Mouse (Mus musculus): ENCODE data around the gene Ttc41. TPM values are rescaled to one million over a fixed set of nuclear protein-coding genes. Genes with fewer than 3 reads are reported as not detected.

The Ttc41 gene
- total RNA-seq, 2 experiments from 2014 or later, result 1.2 to 1.5 TPM

DNA sequence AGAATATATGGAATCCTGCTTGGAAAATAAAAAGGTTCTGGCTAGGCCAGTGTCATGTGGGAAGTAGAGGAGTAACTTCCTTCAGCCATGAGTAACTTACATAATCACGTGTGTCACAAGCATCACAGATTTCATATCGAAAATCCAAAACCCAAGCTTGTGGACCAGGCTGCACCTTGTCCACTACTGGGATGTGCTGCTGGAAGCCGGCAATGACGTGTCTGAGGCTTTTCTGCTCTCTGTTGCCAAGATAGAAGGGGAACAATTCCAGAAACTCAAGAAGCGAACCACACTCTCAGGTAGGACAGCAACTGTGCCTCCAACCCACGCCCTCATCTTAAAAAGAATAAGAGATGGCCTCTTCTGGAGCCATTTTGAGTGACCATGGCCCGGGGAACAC lies 38.7 kb downstream of the Ttc41 start:
- no peak for DNase-seq (ENCODE audit: extremely low spot score in 1 of 2, low spot score in 1 of 2)

DNA sequence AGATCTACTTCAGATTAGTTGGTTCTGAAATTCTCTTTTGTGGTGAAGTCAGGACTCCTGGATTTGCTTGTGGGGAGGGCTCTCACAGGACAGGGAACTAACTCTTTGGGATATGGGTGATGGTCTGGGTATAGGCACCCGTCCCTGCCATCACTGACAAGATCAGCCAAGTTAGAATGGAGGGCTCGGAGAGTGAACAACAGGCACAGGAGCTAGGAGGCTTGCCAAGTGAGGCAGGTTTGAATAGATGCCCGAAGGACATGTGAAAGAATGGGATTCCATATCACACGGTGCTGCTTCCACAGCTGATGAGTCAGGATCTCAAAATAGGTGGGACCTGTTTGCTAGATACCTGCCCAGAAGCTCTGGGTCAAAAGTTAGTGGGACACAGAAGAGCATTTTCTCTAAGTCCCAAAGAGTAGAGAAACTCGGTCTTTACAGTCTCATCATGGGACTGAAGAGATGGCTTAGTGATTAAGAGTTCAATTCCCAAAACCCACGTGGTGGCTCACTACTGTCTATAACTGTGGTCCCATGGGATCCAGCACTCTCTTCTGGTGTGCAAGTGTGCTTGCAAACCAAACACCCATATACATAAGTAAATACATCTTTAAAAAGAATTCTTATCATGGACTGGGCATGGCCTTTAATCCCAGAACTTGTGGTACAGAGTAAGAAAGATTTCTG lies 50.3 kb downstream of the Ttc41 start:
- DNase-seq (ENCODE audit: extremely low spot score in 1 of 2, low spot score in 1 of 2), result no peak

DNA sequence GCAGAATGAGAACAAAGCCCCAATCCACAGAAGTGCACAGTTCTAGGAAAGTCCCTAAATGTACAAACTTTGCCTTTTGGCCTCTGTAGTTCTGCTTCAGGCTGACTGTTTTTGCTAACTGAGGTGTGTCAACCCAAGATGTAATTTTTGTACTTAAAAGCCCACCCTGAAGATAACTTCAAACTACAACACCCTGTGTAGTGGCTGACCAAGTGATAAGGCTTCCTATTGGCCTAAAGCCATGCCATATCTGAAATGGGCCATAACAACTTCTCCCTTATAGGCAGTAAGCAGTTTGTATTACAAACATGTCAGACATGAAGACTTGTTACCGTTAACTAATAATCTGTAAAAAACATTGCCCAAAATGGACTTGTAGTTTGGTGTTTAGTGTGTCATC lies 52.1 kb downstream of the Ttc41 start:
- DNase-seq (ENCODE audit: extremely low spot score in 1 of 2, low spot score in 1 of 2), result no peak

DNA sequence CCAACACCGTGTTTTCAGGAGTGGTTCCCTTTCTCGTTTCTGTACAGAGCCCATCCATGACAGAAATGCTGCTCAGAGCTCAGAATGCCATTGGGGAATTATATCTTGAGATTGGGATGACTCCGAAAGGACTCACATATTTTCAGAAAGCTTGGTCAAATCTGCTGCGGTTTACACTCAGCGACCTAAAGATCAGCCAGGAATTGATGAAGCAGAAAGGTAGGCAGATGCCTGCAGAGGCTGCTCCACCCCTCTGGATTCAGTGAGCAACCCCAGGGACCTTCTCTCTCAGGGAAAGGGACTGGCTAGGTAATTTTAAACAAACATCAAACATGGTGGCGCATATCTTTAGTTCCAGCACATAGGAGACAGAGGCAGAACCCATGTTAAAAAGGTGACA lies 52.6 kb downstream of the Ttc41 start:
- no peak for DNase-seq (ENCODE audit: extremely low spot score in 1 of 2, low spot score in 1 of 2)

DNA sequence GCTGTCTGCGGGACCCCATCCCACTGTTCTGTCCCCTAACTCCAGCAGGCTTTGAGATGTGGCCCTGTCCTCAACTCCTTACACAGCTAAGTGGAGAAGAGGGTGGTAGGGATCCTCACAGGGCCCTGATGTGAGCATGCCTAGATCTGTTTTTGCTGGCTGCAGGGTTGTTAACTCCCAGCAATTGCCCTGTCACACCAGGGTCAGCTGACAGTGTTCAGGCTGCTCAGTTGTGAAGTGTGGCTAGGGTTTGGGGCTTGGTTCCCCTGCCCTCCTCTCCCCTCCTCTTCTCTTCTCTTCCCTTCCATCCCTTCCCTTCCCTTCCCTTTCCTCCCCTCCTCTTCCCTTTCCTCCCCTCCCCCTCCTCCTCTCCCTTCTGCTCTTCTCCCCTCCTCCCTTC lies 55.6 kb downstream of the Ttc41 start:
- no peak for DNase-seq (ENCODE audit: extremely low spot score in 1 of 2, low spot score in 1 of 2)

DNA sequence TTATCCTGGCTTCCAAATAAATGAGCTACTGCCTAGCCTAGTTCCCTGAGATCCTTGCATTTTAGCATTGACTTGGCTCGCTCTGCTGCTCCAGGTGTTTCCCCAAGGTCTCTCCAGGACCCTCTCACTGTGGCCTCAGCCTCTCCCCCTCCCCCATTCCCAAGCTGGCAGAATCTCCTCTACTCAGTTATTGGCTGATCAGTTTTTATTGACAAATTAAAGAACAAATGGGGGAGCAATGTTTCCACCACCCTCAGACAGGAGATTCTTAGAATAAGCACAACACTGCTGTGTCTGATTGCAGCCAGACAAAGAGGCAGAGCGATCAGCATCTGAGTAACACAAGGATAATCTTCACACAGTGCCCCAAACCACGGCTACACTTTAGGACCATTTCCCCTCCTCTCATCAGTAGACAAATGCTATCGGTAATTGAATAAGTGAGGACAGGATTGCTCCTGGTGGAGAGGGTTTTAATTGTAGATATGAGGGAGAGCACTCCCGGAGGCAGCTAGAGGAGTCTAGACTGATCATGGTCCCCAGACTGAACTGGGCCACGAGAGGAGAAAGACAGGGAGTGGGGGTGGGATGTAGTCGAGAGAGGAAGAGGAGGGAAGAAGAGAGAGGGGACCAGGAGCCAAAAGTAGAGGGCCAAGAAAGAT lies 56.2 kb downstream of the Ttc41 start:
- DNase-seq (ENCODE audit: extremely low spot score in 1 of 2, low spot score in 1 of 2), result no peak

DNA sequence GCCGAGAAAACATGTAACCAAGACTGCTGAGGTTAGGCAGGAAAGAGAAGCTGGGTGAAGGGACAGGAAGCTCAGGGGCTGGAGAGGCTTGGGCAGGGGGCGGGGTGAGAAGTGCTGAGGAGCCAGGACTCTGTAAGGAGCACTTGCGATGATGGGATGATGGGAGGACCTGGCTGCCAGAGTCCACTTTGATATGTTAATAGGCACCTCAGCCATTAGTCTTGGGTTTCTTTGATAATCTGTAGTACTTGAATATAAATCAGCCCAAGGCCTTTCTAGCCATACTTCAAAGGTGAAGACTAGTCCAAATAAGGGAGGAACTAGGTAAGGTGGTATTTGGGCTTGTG lies 56.7 kb downstream of the Ttc41 start:
- no peak for DNase-seq (ENCODE audit: extremely low spot score in 1 of 2, low spot score in 1 of 2)

DNA sequence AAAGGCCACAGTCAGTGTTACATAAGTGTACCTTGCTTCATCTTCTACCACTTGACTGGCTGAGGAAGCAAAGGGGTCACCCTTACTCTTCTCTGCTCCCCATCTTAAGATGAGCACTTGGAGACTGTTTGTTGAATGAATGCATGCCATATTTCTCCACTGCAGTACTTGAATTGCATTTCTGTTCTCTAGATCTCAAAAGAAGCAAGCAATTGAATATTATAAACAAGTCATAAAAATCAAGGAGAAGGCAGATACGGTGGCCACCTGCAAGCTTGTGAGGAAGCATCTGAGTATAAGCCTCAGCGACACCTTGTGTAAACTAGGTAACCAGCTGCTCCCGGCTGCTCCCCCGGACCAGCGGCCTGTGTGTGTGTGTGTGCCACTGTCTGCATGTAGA lies 58.1 kb downstream of the Ttc41 start, which contains the start of gene Gm49358:
TSS of gene Gm49358 (plus strand) at position 301 of the 400 bp plus-strand sequence.
- DNase-seq (ENCODE audit: extremely low spot score in 1 of 2, low spot score in 1 of 2), result no peak

DNA sequence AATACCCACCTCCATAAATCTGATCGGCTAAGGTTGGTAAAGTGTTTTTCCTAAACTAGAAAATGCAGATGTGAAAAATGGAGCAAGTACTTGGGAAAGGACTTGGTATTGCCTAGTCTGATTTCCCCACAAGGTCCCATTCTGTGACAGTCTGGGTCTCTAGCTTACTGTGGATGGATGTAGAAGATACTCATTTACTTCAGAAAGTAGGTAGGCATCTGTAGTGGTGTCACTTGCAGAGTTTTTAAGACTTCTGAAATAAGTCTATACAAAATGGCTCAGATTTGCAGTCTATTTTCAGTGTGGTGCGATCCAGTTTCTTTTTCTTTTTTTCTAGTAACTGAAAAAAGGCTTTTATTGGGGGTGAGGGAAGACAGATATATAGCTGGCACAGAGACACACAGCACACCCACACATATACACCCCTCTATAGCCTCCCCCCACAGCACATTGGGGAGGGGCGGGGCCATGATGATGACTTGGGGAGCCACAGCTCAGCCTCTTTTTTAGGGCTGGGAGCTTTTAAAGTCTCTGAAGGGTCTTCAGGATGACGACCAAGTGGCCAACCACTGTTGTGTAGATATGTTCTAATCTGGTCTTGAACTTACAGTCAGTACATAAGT lies 59.8 kb downstream of the Ttc41 start:
- DNase-seq (ENCODE audit: extremely low spot score in 1 of 2, low spot score in 1 of 2), result no peak

DNA sequence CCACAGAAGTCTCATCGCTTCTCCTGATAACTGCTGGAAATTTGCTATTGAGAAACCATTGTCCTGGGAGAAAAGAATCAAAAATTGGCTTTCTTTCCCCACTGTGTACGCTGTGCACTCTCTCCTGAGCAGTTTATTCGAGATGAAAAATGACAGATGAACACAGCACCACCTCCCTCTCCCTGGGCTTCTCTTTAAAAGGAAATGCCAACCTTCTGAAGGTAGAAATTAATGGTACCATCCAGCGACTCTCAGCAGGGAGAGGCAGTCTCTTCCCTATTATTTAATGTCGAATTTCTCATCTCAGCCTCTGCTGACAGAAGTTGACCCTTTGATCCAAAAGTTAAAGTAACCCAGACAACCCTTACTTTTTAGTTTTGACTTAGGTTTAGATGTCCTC lies 63.6 kb downstream of the Ttc41 start:
- DNase-seq (ENCODE audit: extremely low spot score in 1 of 2, low spot score in 1 of 2), result no peak

DNA sequence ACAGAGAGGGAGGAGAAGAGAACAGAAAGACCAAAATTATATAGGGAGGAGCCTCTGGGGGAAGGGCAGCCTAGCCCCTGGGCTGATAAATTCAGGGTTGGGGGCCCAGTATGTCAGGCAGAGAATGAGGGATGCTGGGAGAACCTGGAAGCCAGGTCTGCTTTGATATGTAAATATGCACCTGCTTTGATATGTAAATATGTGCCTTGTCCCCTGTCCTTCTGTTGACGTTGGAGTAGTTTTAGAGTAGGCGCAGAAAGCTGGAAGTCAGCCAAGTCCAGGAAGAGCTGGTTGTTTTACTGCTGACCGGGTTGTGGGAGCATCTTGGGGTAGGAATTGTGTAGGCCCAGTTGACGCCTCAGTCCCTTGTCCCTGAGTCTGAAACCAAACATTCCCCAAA lies 64.2 kb downstream of the Ttc41 start:
- no peak for DNase-seq (ENCODE audit: extremely low spot score in 1 of 2, low spot score in 1 of 2)

DNA sequence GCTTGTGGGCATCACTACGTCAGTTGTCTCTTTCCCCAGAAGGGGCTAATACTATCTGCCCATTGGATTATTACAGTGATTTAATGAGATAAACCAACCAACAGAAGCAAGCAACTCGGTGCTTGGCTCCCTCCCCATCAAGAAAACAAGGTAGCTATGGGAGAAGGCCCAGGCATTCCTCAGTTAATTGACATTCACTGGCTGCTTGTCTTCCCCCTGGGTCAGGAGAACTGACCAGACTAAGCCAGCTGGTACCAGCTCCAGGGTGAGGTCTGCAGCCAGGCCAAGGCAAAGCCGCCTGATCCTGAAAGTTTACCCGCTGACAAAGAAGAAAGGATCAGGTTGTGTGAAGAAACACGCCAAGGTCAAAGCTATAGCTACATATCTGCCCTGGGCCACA lies 66.1 kb downstream of the Ttc41 start:
- DNase-seq (ENCODE audit: extremely low spot score in 1 of 2, low spot score in 1 of 2), result no peak

DNA sequence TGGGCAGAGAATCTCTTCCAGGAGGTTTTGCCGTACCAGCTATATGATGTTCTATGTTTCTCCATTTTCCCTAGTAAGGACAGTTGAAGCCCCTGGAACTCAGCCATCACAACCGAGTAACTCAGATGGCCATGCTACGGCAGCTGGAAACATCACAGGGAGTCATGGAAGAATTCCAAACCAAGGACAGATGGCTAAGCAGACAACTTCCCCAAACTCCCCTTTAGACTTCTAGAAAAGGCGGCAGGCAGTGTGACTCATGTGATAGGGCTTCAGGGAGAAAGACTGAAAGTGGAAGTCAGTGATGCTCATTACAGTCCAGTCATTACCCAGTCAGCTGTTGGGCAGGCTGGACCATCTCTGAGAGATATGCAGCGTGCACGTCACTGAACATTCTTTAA lies 66.6 kb downstream of the Ttc41 start:
- no peak for DNase-seq (ENCODE audit: extremely low spot score in 1 of 2, low spot score in 1 of 2)

DNA sequence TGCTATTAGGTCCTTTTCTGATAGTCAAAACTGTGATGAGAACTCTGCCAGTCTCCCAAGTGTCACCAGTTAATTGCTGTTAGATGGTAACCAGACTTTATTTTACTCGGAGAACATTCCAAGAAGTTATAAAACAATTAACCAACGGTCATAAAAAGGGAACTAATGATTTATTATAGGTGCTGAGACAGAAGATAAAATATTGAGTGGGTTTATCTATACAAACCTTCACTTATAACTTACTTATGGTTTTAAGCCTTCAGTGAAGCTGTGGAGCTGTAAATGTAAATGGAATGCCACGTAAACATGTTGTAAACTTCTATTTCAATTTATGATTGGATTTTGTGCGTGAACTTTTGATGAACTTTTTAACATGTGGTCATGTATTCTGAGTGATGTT lies 67.7 kb downstream of the Ttc41 start:
- no peak for DNase-seq (ENCODE audit: extremely low spot score in 1 of 2, low spot score in 1 of 2)

DNA sequence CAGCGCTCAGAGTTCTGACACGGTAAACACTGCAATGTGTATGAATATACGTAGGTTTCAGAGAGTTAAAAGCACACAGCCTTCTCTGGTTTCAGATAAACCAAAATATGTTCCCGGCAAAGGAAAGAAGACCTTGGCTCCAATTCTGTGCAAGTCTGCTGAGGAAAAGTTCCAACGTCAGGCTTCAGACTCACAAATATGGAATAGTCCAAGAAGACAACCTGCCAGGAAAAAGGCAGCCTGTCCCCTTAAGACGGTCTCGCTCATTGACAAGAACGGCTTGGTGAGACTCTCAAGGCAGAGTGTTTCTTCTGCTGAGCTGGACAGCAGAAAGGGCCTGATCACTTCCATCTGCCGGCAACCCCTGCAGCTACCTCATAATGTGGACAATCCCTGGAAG lies 70.7 kb downstream of the Ttc41 start:
- DNase-seq (ENCODE audit: extremely low spot score in 1 of 2, low spot score in 1 of 2), result no peak

DNA sequence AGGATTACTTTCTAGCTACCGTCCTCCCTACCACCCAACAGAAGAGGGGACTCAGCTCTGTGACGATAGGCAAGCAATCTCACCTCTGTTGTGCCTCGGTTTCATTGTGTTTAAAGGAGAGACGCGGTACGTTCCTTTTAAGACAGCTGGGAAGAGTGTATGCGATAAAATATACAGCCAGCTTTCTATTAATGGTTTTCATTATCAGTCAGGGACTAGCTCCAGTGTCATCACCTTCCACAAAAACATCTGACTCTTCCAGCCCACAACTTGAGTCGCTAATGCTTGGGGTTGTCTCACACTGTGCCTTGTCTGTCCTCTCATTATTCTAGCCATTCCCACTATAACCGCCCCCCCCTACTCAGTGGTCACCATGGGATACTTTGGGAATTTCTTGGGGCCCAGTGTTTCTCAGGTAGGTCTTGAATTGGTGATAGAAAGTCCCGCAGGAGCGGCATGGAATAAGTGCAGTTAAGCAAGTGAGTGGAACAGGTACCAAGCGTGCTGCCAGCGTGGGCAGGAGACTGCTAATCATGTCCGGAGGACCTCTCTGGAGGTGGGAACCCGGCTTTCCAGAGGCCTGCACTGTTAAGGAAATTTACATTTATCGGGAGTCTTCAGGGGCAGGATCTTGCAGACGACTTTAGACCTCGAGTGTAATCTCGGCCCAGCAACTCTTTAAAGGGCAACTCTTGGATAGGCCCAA lies 72.2 kb downstream of the Ttc41 start:
- no peak for DNase-seq (ENCODE audit: extremely low spot score in 1 of 2, low spot score in 1 of 2)

DNA sequence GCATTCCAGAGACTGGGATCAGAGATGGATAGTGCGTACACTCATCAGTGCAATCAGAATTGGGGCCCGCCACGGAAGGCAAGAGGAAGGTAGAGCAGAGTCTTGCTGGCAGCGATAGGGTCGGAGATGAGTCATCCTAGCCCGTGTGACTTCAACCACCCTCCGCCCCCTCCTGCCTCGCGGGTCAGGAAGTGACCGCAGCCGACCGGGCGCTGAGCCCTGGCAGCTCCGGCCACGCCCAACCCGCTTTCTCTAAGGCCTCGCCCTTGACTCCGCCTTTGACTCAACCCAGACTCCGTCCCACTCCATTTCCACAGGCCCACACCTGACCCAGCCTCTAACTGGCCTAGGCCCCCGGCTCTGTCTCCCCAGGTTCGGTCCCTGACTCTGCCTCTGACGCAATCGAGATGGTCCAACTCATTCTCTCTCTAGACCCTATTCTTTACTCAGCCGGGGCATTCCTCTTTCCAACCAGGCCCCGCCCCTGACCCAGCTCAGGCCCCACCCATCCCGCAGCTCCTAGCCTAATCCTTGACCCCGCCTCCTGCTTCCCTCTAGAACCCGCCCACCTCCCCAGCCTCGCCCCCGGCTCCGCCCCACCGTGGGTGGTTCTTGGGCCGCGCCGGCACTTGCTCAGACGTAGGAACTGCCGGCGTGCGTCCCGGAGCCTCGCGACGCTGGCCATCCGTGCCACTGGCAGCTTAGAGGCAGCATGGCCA lies 72.9 kb downstream of the Ttc41 start, which contains the start of gene Nt5dc3:
TSS of gene Nt5dc3 (plus strand) at position 608 of the 719 bp plus-strand sequence.
- peak; percentile 78 to 83 for DNase-seq (ENCODE audit: extremely low spot score in 1 of 2, low spot score in 1 of 2)

DNA sequence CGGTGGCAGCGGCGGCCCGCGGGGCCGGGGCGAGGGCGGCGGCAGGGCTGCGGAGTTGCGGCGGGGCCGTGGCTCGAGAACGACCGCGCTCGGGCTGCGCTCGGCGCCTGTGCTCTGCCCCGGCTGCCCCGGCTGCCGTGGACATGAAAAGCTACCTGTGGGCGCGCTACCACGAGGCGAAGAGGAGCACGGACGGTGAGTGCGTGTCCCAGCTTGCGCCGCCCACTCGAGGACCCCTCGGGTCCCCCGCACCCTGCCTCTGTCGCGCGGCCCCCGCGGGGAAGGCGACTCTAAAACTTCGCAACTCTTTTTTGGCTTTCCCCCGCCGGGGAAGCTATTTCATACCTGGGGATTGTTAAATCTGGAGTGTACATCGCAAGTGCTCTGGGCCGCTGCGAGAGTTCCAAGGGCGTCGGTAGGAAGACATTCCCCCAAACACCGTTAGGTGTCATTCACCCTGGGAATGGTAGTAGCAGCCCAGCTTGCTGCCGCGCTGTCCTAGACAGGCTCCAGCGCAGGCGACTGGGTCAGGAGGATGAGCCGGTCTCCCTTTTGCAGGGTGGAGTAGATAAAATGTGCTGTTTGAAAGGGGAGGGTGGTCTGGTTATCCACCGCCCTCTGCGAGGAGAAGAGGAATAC lies 73.6 kb downstream of the Ttc41 start:
- peak in 1 of 2 experiments; percentile 21 for DNase-seq (ENCODE audit: extremely low spot score in 1 of 2, low spot score in 1 of 2)

DNA sequence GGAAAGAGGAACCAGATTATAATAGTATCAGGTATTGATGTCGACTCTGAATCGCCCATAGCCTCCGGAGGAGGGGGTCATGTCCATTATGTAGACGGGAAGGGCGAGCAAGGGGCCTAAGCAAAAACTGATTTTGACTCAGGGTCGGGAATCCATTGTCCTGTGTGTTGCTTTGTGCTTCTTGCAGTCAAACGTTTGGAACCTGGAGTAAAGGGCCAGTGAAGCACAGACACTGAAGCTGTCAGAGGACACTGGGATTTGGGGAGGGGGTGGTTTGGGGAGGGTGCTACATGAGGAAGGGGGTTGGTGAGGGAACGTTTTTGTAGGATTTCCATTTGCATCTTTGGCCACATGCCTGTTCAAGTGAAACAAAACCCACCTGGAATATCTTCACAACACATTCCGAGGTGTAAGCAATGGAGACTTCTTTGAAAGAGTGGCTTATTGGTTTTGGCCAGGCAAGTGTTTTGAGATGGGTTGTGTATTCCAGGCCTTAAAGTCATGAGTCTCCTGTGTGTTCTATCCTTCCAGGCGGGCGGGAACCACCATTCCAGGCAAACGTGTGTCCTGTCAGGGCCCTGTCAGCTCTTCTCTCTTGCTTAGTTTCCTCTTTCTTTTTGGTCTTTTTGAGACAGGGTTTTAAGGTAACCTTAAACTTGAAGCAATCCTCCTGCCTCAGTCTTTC lies 74.3 kb downstream of the Ttc41 start:
- DNase-seq (ENCODE audit: extremely low spot score in 1 of 2, low spot score in 1 of 2), result no peak

DNA sequence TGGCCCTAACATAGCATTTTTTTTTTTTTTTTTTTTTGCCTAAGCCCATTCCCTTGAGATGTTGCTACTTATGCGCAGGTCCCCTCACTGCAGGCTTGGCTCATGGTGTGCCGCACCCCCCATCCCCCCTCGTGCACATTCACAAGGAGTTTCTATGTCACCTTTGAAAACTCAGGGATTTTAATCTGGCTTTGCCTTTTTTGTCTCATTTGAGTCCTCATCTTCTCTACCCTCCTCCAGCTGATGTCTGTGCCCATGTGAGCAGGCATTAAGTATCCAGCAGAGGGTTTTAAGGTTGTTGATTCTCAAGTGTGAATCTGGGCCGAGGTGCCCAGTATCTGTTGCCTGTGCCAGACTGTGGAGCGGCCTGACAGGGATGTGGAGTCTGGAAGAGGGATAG lies 76.0 kb downstream of the Ttc41 start:
- DNase-seq (ENCODE audit: extremely low spot score in 1 of 2, low spot score in 1 of 2), result no peak
